Mouse (Mus musculus): ENCODE data around the gene Zfp385a. TPM values are rescaled to one million over a fixed set of nuclear protein-coding genes. Genes with fewer than 3 reads are reported as not detected.

The Zfp385a gene
- polyA plus RNA-seq, 1 experiment from 2014 or later = 22.1 TPM

DNA sequence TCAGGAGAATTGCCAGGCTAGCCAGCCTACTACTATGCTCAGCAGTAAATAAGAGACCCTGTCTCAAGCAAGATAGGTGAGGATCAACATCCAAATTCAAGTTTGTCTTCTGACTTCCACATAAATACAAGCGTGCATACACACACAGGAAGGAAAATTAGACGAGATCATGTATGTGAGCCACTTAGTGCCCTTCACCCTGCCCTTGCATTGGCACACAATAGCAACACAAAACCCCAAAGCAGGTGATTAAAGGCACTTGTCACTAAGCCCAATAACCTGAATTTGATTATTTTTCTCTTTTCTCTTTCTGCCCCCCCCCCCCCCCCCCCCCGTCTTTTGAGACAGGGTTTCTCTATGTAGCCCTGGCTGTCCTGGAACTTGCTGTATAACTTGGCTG is 3.1 kb upstream of the Zfp385a start:
- 64% methylated on average over 3 of the region's 3 CpGs for WGBS
- DNase-seq (ENCODE audit: low spot score) = no peak
- Histone ChIP-seq H3K27ac (replicated peaks) (no peak overlapping the region), H3K9me3 (no peaks in the 10 kb centered on the region), H3K4me1 (peaks cover 47% of the 10 kb centered on the region), H3K4me3 (no peak overlapping the region), H3K27me3 (replicated peaks; ENCODE audit: low read depth, poor library complexity, severe bottlenecking) (peaks cover 42% of the 10 kb centered on the region), H3K36me3 (replicated peaks) (peaks cover 44% of the 10 kb centered on the region)

DNA sequence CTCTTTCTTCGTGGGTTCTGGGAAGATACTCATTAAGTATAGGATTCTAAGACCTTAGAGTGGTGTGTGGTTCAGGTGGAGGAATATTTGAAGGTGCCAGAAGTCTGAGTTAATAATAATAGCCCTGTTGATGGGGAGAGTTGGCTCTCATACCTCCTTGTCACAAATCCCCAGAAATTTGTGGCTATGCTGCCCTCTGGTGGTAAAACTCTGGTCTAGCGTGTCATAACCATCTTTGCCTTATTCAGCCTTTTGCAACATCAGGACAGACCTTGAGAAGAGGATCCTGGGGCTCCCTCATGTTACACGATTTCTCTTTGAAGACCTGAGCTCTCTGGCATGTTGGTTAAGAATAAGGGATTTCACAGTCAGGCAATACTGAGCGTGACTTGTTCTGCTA is 2.5 kb upstream of the Zfp385a start:
- Histone ChIP-seq H3K27ac (replicated peaks) (no peak overlapping the region), H3K4me3 (no peak overlapping the region), H3K36me3 (replicated peaks) (peaks cover 38% of the 10 kb centered on the region), H3K4me1 (peaks cover 53% of the 10 kb centered on the region), H3K27me3 (replicated peaks; ENCODE audit: low read depth, poor library complexity, severe bottlenecking) (peaks cover 48% of the 10 kb centered on the region), H3K9me3 (no peaks in the 10 kb centered on the region)
- peak; percentile 83 for DNase-seq (ENCODE audit: low spot score)
- WGBS = 16% methylated on average over 4 of the region's 4 CpGs

DNA sequence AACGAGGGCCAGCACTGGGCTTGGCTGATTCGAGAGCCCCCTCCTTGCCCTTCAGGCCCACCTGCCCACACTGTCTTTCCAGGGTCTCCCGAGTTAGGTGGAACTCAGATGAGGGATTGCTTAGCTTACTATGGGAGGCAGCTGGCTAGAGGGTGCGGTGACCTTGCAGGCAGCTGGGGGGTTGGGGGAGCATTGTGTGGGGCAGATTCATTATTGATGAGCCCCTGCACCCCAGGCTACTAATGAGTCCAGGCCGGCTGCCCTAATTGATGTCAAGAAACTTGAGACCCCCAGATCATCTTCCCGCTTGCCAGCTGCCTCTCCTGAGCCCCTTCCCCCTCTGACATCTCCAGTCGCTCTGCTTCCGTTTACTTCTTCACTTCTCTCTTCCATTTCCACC is 1.7 kb upstream of the Zfp385a start:
- WGBS = 27% methylated on average over 8 of the region's 8 CpGs
- peak overlapping the region; percentile 45; the same call in 1 of the 2 replicates for H3K27ac ChIP-seq (replicated peaks)
- no peaks in the 10 kb centered on the region for H3K9me3 ChIP-seq
- H3K4me1 ChIP-seq = peaks cover 62% of the 10 kb centered on the region
- H3K36me3 ChIP-seq (replicated peaks) = peaks cover 29% of the 10 kb centered on the region
- H3K4me3 ChIP-seq = peak overlapping the region; percentile 32; the same call in 1 of the 2 replicates
- DNase-seq (ENCODE audit: low spot score) = peak; percentile 48
- peaks cover 56% of the 10 kb centered on the region for H3K27me3 ChIP-seq (replicated peaks; ENCODE audit: low read depth, poor library complexity, severe bottlenecking)

DNA sequence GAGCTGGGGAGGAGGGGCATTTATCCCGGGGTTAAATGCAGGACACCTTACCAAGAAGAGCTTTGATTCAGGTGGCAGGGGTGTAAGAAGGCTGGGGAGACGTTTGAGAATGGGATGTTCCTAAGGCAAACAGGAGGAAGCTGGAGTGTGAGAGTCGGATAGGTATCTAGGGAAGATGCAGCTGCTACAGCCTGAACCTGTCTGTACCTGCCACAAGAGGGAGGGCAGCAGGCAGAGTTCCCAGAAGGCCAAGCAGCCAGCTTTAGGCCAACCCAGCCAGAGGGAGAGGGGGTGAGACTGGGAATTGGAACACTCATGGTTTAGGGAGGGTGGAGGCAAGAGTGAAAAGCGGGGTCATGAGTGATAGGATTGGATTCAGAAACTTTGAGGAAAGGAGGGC is 893 bp upstream of the Zfp385a start:
- Histone ChIP-seq H3K27me3 (replicated peaks; ENCODE audit: low read depth, poor library complexity, severe bottlenecking) (peaks cover 60% of the 10 kb centered on the region), H3K9me3 (no peaks in the 10 kb centered on the region), H3K27ac (replicated peaks) (no peak overlapping the region; the same call in 1 of the 2 replicates), H3K36me3 (replicated peaks) (peaks cover 21% of the 10 kb centered on the region), H3K4me3 (peak overlapping the region; percentile 76), H3K4me1 (peaks cover 68% of the 10 kb centered on the region)
- peak; percentile 45 for DNase-seq (ENCODE audit: low spot score)
- 18% methylated on average over 4 of the region's 4 CpGs for WGBS

DNA sequence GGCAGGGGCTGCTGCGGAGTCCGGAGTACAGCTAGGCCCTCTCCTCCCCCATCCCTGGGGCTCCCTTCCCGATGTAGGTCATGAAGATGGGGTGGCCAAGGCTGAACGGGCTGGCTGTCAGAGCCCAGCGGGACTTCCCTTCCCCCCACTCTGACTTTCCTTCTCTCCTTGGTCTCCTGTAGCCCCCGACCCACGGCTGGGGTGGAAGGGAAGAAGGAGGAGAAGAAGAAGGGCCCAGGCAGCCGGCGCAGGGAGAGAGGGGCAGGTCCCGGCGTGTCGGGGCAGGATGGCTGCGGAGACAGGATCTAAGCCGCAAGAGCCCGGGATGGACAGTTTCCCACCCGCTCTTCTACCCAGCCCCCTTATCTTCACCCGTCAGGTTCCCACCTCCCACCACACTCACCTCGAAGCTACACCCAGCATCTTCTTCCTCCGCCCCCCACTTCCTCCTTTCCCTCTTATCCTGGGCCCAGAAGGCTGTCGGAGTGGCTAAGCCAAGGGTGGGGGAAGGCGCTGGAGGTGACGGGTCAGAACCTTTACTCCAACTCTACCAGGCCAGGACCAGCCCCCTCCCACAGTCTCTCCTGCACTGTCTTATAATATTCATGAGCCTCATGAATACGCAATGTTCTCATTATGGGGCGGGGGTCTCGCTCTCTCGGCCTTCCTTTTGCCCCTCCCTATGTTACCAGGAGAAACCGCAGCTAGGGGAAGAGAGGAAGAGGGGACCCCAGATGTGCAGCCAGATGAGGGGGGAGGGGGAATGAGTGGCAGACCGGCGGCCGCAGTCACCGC is 530 bp downstream of the Zfp385a start:
- Histone ChIP-seq H3K9me3 (no peaks in the 10 kb centered on the region), H3K4me3 (peak overlapping the region; percentile 76), H3K27me3 (replicated peaks; ENCODE audit: low read depth, poor library complexity, severe bottlenecking) (peaks cover 60% of the 10 kb centered on the region), H3K36me3 (replicated peaks) (peaks cover 7% of the 10 kb centered on the region), H3K27ac (replicated peaks) (peak overlapping the region; percentile 42), H3K4me1 (peaks cover 83% of the 10 kb centered on the region)
- peak; percentile 56 for DNase-seq (ENCODE audit: low spot score)
- 1% methylated on average over 31 of the region's 31 CpGs for WGBS

DNA sequence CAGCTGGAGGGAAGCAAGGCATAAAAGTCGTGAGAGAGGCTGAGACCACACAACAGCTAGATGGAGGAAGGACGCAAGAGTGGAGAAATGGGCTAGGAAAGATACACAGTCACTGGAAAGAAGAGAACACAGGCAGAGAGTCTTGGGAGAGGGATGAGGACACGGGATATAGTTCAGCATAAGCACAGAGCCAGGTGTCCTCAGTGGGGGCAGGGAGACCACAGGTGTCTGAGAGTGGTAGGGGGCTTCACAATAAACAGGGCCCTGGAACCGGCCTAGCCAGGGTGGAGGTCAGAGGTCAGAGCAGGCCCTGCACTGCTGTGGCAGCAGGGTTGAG is 1.1 kb downstream of the Zfp385a start:
- H3K36me3 ChIP-seq (replicated peaks) = peaks cover 2% of the 10 kb centered on the region
- no peak for DNase-seq (ENCODE audit: low spot score)
- H3K27ac ChIP-seq (replicated peaks) = peak overlapping the region; percentile 42
- H3K9me3 ChIP-seq = no peaks in the 10 kb centered on the region
- peaks cover 60% of the 10 kb centered on the region for H3K27me3 ChIP-seq (replicated peaks; ENCODE audit: low read depth, poor library complexity, severe bottlenecking)
- H3K4me3 ChIP-seq = peak overlapping the region; percentile 76
- WGBS = 31% methylated on average over 4 of the region's 4 CpGs
- peaks cover 88% of the 10 kb centered on the region for H3K4me1 ChIP-seq

DNA sequence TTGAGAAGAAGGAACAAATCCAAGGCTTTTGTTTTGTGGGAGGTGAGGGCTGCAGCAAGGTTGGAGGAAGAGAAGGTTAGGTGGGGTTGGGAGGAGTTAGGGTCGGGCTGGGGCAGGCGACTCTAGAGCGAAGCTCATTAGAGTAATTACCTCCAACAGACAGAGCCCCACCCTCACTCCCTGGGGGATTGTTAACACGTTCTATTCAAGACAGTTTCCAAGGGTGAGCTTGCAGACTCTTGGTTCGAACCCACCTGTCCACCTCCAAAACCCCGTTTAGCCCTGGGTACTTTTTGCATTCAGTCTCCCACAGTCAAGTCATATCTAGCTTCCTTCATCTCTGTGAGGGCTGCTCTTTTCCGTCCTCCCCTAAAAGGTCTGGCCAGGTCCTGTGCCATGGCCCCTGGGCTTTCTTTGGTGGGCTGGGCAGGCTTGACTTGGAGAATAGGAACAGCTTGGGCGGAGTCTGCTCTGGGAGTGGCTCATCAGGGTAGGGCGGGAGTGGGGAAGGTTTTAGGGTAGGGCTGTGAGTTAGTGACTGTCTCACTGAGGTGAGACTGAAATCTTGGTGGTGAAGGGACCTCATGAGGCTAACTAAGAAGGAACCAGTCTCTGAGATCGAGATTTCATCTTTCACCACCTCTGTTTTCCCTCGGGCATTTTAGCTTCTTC is 2.8 kb downstream of the Zfp385a start:
- Histone ChIP-seq H3K4me3 (peak overlapping the region; percentile 14), H3K27me3 (replicated peaks; ENCODE audit: low read depth, poor library complexity, severe bottlenecking) (peaks cover 60% of the 10 kb centered on the region), H3K36me3 (replicated peaks) (no peaks in the 10 kb centered on the region), H3K9me3 (no peaks in the 10 kb centered on the region), H3K4me1 (peaks cover 98% of the 10 kb centered on the region), H3K27ac (replicated peaks) (no peak overlapping the region)
- no peak for DNase-seq (ENCODE audit: low spot score)
- 14% methylated on average over 11 of the region's 11 CpGs for WGBS

DNA sequence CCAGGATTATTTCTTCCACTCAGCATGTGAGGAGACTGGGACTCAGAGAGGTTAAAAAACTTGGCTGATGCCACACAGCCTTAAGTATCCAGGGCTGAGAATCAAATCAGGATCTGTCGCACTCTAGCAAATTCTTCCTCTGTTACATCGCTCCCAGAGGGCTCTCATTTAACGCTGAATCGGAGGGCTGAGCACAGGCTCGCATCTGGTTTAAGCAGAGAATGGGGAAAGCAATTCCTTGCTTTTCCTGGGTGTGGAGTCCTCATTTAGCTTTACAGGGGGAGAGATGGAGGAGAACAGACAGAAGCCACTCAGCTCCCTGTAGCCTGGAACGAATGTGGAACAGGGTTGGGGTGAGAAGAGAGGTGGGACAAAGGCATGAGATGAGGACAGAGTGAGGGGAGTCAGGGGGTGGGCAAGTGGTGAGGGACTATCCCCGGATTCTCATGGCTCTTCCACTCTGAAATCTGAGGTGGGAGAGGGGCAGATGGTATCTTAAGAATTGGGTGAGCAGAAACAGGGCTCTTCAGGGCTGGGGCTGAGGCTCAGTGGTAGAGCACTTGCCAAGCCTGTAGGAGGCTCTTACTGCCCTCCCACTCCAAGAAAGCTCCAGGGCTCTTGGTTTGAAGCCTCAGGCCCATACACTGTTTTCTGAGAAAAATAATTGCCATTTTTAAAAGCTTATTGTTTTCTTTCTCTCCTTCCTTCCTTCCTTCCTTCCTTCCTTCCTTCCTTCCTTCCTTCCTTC is 4.2 kb downstream of the Zfp385a start:
- H3K4me1 ChIP-seq = peaks cover 84% of the 10 kb centered on the region
- DNase-seq (ENCODE audit: low spot score) = no peak
- WGBS = 21% methylated on average over 7 of the region's 7 CpGs
- no peaks in the 10 kb centered on the region for H3K36me3 ChIP-seq (replicated peaks)
- peaks cover 45% of the 10 kb centered on the region for H3K27me3 ChIP-seq (replicated peaks; ENCODE audit: low read depth, poor library complexity, severe bottlenecking)
- no peaks in the 10 kb centered on the region for H3K9me3 ChIP-seq
- no peak overlapping the region; the same call in 1 of the 2 replicates for H3K27ac ChIP-seq (replicated peaks)
- peak overlapping the region; percentile 3; the same call in 1 of the 2 replicates for H3K4me3 ChIP-seq

DNA sequence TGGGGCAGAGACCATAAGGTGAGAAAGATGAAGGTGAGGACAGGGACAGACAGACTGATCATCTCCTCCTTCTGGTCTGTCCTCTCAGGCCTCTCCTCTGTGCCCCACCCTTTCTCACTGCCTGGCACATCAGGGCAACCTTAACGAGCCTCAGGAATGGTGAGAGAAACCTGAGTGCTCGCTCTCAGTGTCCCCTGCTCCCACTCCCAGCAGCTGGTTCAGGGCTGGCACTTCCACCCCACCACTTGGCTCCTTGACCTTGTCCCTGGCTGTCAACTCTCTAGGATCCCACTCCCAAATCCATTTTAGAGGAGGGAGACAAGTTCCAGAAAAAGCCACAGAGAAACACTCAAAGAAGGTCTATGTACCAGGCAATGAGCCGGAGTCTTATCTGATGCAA is 4.9 kb downstream of the Zfp385a start:
- no peak for DNase-seq (ENCODE audit: low spot score)
- Histone ChIP-seq H3K36me3 (replicated peaks) (no peaks in the 10 kb centered on the region; the same call in 1 of the 2 replicates), H3K4me1 (peaks cover 78% of the 10 kb centered on the region), H3K27ac (replicated peaks) (peak overlapping the region; percentile 82; the same call in 1 of the 2 replicates), H3K9me3 (no peaks in the 10 kb centered on the region), H3K4me3 (no peak overlapping the region), H3K27me3 (replicated peaks; ENCODE audit: low read depth, poor library complexity, severe bottlenecking) (peaks cover 39% of the 10 kb centered on the region)
- 57% methylated on average over 3 of the region's 3 CpGs for WGBS

DNA sequence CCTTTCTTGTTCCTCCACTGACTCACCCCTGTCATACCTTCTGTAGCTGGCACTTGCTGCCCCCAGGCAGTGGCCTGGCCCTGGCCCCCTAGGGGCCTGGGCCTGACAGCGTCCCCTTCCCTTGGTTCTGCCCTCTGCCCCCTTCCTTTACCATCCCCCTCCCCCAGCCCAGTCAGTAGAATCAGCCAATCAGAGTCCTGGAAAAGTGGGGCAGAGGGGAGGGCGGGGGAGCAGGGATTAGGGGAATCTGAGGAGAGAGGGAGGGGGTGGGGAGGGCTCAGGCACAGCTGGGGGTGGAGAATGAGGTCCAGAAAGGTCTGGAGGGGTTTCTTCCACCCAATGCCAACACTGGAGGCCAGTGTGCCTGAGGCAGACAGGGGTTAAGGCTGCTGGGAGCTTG is 5.7 kb downstream of the Zfp385a start:
- Histone ChIP-seq H3K27me3 (replicated peaks; ENCODE audit: low read depth, poor library complexity, severe bottlenecking) (peaks cover 30% of the 10 kb centered on the region), H3K9me3 (no peaks in the 10 kb centered on the region), H3K36me3 (replicated peaks) (no peaks in the 10 kb centered on the region; the same call in 1 of the 2 replicates), H3K4me3 (peak overlapping the region; percentile 34), H3K27ac (replicated peaks) (peak overlapping the region; percentile 82), H3K4me1 (peaks cover 69% of the 10 kb centered on the region)
- WGBS = 0% methylated on average over 2 of the region's 2 CpGs
- DNase-seq (ENCODE audit: low spot score) = peak; percentile 78

DNA sequence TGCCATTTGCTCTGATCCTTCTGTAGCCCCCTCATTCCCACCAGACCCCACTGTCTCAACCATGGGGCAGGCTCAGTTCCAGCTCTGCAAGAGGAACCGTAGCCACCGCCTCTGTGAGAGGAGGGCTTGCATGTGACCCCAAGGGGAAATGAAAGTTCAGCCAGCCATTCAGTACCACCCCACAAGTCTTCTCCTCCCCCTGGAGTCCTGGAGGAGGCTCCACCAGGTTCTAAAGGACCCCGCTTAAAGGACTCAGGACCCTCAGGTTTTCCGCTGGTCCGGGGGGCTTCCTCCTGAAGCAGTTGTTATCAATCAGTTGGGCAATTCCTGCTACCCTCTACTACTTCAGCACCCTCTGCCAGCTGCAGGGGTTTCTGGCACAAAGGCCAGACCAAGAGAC is 6.2 kb downstream of the Zfp385a start:
- Histone ChIP-seq H3K9me3 (no peaks in the 10 kb centered on the region), H3K4me3 (peak overlapping the region; percentile 34), H3K27ac (replicated peaks) (peak overlapping the region; percentile 82), H3K27me3 (replicated peaks; ENCODE audit: low read depth, poor library complexity, severe bottlenecking) (peaks cover 26% of the 10 kb centered on the region), H3K4me1 (peaks cover 65% of the 10 kb centered on the region), H3K36me3 (replicated peaks) (no peaks in the 10 kb centered on the region; the same call in 1 of the 2 replicates)
- WGBS = 39% methylated on average over 5 of the region's 5 CpGs
- no peak for DNase-seq (ENCODE audit: low spot score)

DNA sequence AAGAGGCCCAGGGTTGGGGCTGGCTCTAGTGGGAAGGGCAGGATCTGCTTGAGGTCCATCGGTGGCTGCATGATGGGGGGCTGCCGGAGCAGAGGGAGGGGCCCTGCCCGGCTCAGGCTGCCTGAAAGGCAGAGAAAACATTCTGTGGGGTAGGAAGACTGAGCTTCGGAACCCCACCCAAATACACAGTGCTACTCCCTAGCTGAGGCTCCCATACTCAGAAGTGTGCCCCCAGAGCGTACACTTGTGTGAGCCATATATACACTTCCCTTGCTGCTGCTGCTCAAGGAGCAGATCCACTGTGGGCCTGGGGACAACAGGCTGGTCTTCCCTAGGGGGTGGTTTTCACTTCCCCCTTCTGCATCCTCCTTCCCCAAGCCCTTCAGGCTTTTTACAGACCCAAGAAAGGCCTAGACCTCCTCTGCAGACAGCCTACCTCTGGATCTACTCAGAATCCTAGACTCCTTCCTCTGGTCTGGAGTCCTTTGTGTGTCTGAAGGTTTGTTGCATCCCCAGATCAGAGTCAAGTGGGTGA is 6.7 kb downstream of the Zfp385a start:
- Histone ChIP-seq H3K9me3 (no peaks in the 10 kb centered on the region), H3K4me3 (peak overlapping the region; percentile 18; the same call in 1 of the 2 replicates), H3K36me3 (replicated peaks) (no peaks in the 10 kb centered on the region; the same call in 1 of the 2 replicates), H3K27me3 (replicated peaks; ENCODE audit: low read depth, poor library complexity, severe bottlenecking) (peaks cover 20% of the 10 kb centered on the region), H3K27ac (replicated peaks) (peak overlapping the region; percentile 82), H3K4me1 (peaks cover 59% of the 10 kb centered on the region)
- no peak for DNase-seq (ENCODE audit: low spot score)
- 58% methylated on average over 5 of the region's 5 CpGs for WGBS

Data from embryonic facial prominence, embryonic 10.5 days (tissue).